Mouse (Mus musculus): Measurements from ENCODE around the gene Olfr1026. TPM values are rescaled to one million over a fixed set of nuclear protein-coding genes. Genes with fewer than 3 reads are reported as not detected.

Olfr1026 gene
- not detected for polyA plus RNA-seq (2014; fragmentation: Illumina TruSeq; extraction: RNeasy Lipid Tissue Mini Kit (QIAGEN cat#74804); ENCODE audit: low read depth, low replicate concordance)

GRCm38 (mm10) chr2:85921258-85921657 is at the start of gene Olfr1026:
TSS of gene Olfr1026 (plus strand) at chr2:85921558.

GRCm38 (mm10) chr2:85885340-85885739 is 36.0 kb upstream of the Olfr1026 start, which contains the start of gene Olfr1023:
TSS of gene Olfr1023 (plus strand) at chr2:85885640.

DNA sequence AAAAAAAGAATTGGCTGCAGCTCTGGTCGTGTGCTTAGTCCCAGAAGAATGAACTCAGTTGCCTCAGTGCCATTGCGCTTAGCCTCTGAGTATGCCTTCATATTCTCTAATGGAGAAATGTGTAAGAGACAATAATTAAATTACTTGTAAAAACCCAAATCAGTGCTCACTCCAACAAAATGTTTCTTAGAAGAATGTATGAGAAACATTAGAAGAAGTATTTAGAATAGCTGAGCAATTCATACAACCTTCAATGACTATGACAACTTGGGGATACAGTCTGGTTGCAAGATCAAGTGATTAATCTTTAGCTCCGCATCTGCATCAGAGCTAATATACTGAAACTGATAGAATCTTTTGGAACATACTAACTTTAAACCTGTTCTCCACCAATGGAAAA is 16.4 kb upstream of the Olfr1026 start, which contains the start of gene Olfr1024:
Gene Olfr1024, minus strand, starts transcription at position 101 of the 400 bp plus-strand sequence.

DNA sequence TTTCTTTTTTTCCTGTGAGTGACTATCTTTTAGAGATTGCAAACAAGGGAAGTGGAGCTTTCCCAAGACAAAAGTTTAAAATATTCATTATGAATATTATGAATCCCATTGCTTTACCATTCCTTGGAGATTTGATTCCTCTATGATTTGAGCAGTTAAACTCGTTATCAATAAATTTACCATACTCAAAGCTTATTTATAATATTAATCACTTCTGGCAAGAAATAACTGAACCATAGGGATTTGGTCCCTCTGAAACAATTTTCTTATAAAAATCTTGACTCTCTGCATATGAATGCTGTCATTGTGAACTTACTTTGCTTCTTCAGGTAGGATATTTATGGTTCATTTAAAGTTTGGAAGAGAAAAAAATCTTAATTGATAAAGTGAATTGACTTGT is 6.5 kb upstream of the Olfr1026 start, which contains the start of gene Olfr1025-ps1:
Gene Olfr1025-ps1, plus strand, starts transcription at position 301 of the 400 bp plus-strand sequence.

DNA sequence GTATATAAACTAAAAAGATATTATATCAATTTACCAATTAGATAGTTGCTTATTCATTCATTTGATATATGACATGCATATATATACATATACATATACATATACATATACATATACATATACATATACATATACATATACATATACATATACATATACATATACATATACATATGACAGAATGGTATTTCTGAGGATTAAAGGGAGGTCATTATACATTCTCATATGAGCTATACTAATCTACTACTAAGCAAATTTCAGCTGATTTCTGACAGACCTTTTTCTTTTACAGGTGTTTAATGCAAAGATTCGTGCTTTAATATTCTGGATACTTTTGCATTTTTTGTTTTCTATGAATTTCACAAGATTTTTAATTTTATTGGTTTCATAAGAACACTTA is 28.8 kb downstream of the Olfr1026 start, which contains the start of gene Olfr1028:
Gene Olfr1028, plus strand, starts transcription at position 301 of the 400 bp plus-strand sequence.

GRCm38 (mm10) chr2:85973595-85973994 is 52.2 kb downstream of the Olfr1026 start, which contains the start of gene Olfr1029:
TSS of gene Olfr1029 (plus strand) at chr2:85973895.

Other genes with a start within 250 kb of the Olfr1026 start
- gene Olfr1006, start 242.8 kb upstream of the Olfr1026 start, polyA plus RNA-seq (2014; fragmentation: Illumina TruSeq; extraction: RNeasy Lipid Tissue Mini Kit (QIAGEN cat#74804); ENCODE audit: low read depth, low replicate concordance): not detected
- gene Olfr1008, start 232.1 kb upstream of the Olfr1026 start, polyA plus RNA-seq (2014; fragmentation: Illumina TruSeq; extraction: RNeasy Lipid Tissue Mini Kit (QIAGEN cat#74804); ENCODE audit: low read depth, low replicate concordance): not detected
- gene Olfr1009, start 206.1 kb upstream of the Olfr1026 start, polyA plus RNA-seq (2014; fragmentation: Illumina TruSeq; extraction: RNeasy Lipid Tissue Mini Kit (QIAGEN cat#74804); ENCODE audit: low read depth, low replicate concordance): not detected
- not detected for gene Olfr1012, start 158.8 kb upstream of the Olfr1026 start, polyA plus RNA-seq (2014; fragmentation: Illumina TruSeq; extraction: RNeasy Lipid Tissue Mini Kit (QIAGEN cat#74804); ENCODE audit: low read depth, low replicate concordance)
- gene Olfr1013, start 154.5 kb upstream of the Olfr1026 start, polyA plus RNA-seq (2014; fragmentation: Illumina TruSeq; extraction: RNeasy Lipid Tissue Mini Kit (QIAGEN cat#74804); ENCODE audit: low read depth, low replicate concordance): not detected
- gene Olfr1014, start 148.8 kb upstream of the Olfr1026 start, polyA plus RNA-seq (2014; fragmentation: Illumina TruSeq; extraction: RNeasy Lipid Tissue Mini Kit (QIAGEN cat#74804); ENCODE audit: low read depth, low replicate concordance): not detected
- gene Olfr1015, start 139.5 kb upstream of the Olfr1026 start, polyA plus RNA-seq (2014; fragmentation: Illumina TruSeq; extraction: RNeasy Lipid Tissue Mini Kit (QIAGEN cat#74804); ENCODE audit: low read depth, low replicate concordance): not detected
- not detected for gene Olfr1016, start 119.0 kb upstream of the Olfr1026 start, polyA plus RNA-seq (2014; fragmentation: Illumina TruSeq; extraction: RNeasy Lipid Tissue Mini Kit (QIAGEN cat#74804); ENCODE audit: low read depth, low replicate concordance)
- not detected for gene Olfr1018, start 103.1 kb upstream of the Olfr1026 start, polyA plus RNA-seq (2014; fragmentation: Illumina TruSeq; extraction: RNeasy Lipid Tissue Mini Kit (QIAGEN cat#74804); ENCODE audit: low read depth, low replicate concordance)
- not detected for gene Olfr1019, start 76.1 kb upstream of the Olfr1026 start, polyA plus RNA-seq (2014; fragmentation: Illumina TruSeq; extraction: RNeasy Lipid Tissue Mini Kit (QIAGEN cat#74804); ENCODE audit: low read depth, low replicate concordance)
- not detected for gene Olfr1020, start 74.5 kb upstream of the Olfr1026 start, polyA plus RNA-seq (2014; fragmentation: Illumina TruSeq; extraction: RNeasy Lipid Tissue Mini Kit (QIAGEN cat#74804); ENCODE audit: low read depth, low replicate concordance)
- gene Olfr1022, start 53.0 kb upstream of the Olfr1026 start, polyA plus RNA-seq (2014; fragmentation: Illumina TruSeq; extraction: RNeasy Lipid Tissue Mini Kit (QIAGEN cat#74804); ENCODE audit: low read depth, low replicate concordance): not detected
- gene Olfr1023, start 35.9 kb upstream of the Olfr1026 start, polyA plus RNA-seq (2014; fragmentation: Illumina TruSeq; extraction: RNeasy Lipid Tissue Mini Kit (QIAGEN cat#74804); ENCODE audit: low read depth, low replicate concordance): not detected
- not detected for gene Olfr1024, start 16.5 kb upstream of the Olfr1026 start, polyA plus RNA-seq (2014; fragmentation: Illumina TruSeq; extraction: RNeasy Lipid Tissue Mini Kit (QIAGEN cat#74804); ENCODE audit: low read depth, low replicate concordance)
- not detected for gene Olfr1025-ps1, start 6.4 kb upstream of the Olfr1026 start, polyA plus RNA-seq (2014; fragmentation: Illumina TruSeq; extraction: RNeasy Lipid Tissue Mini Kit (QIAGEN cat#74804); ENCODE audit: low read depth, low replicate concordance)
- gene Olfr1028, start 28.9 kb downstream of the Olfr1026 start, polyA plus RNA-seq (2014; fragmentation: Illumina TruSeq; extraction: RNeasy Lipid Tissue Mini Kit (QIAGEN cat#74804); ENCODE audit: low read depth, low replicate concordance): not detected
- not detected for gene Olfr1029, start 52.3 kb downstream of the Olfr1026 start, polyA plus RNA-seq (2014; fragmentation: Illumina TruSeq; extraction: RNeasy Lipid Tissue Mini Kit (QIAGEN cat#74804); ENCODE audit: low read depth, low replicate concordance)
- not detected for gene Olfr1030, start 57.7 kb downstream of the Olfr1026 start, polyA plus RNA-seq (2014; fragmentation: Illumina TruSeq; extraction: RNeasy Lipid Tissue Mini Kit (QIAGEN cat#74804); ENCODE audit: low read depth, low replicate concordance)
- not detected for gene Olfr1031, start 68.7 kb downstream of the Olfr1026 start, polyA plus RNA-seq (2014; fragmentation: Illumina TruSeq; extraction: RNeasy Lipid Tissue Mini Kit (QIAGEN cat#74804); ENCODE audit: low read depth, low replicate concordance)
- gene Olfr1032, start 84.0 kb downstream of the Olfr1026 start, polyA plus RNA-seq (2014; fragmentation: Illumina TruSeq; extraction: RNeasy Lipid Tissue Mini Kit (QIAGEN cat#74804); ENCODE audit: low read depth, low replicate concordance): not detected
- gene Olfr1033, start 99.1 kb downstream of the Olfr1026 start, polyA plus RNA-seq (2014; fragmentation: Illumina TruSeq; extraction: RNeasy Lipid Tissue Mini Kit (QIAGEN cat#74804); ENCODE audit: low read depth, low replicate concordance): 4.8 TPM
- 0.92 TPM for gene Olfr1034, start 124.3 kb downstream of the Olfr1026 start, polyA plus RNA-seq (2014; fragmentation: Illumina TruSeq; extraction: RNeasy Lipid Tissue Mini Kit (QIAGEN cat#74804); ENCODE audit: low read depth, low replicate concordance)
- not detected for gene Olfr1036, start 152.4 kb downstream of the Olfr1026 start, polyA plus RNA-seq (2014; fragmentation: Illumina TruSeq; extraction: RNeasy Lipid Tissue Mini Kit (QIAGEN cat#74804); ENCODE audit: low read depth, low replicate concordance)
- not detected for gene Olfr1037, start 165.8 kb downstream of the Olfr1026 start, polyA plus RNA-seq (2014; fragmentation: Illumina TruSeq; extraction: RNeasy Lipid Tissue Mini Kit (QIAGEN cat#74804); ENCODE audit: low read depth, low replicate concordance)
- gene Olfr1039, start 214.4 kb downstream of the Olfr1026 start, polyA plus RNA-seq (2014; fragmentation: Illumina TruSeq; extraction: RNeasy Lipid Tissue Mini Kit (QIAGEN cat#74804); ENCODE audit: low read depth, low replicate concordance): not detected
- not detected for gene Olfr1040, start 225.2 kb downstream of the Olfr1026 start, polyA plus RNA-seq (2014; fragmentation: Illumina TruSeq; extraction: RNeasy Lipid Tissue Mini Kit (QIAGEN cat#74804); ENCODE audit: low read depth, low replicate concordance)
- gene Olfr1042, start 240.3 kb downstream of the Olfr1026 start, polyA plus RNA-seq (2014; fragmentation: Illumina TruSeq; extraction: RNeasy Lipid Tissue Mini Kit (QIAGEN cat#74804); ENCODE audit: low read depth, low replicate concordance): not detected
- not detected for gene Olfr1043, start 246.0 kb downstream of the Olfr1026 start, polyA plus RNA-seq (2014; fragmentation: Illumina TruSeq; extraction: RNeasy Lipid Tissue Mini Kit (QIAGEN cat#74804); ENCODE audit: low read depth, low replicate concordance)